Mouse (Mus musculus): ENCODE measurements around the gene Gpr37l1. TPM values are rescaled to one million over a fixed set of nuclear protein-coding genes. Genes with fewer than 3 reads are reported as not detected.

Gpr37l1 gene
- total RNA-seq (2023) = not detected

DNA sequence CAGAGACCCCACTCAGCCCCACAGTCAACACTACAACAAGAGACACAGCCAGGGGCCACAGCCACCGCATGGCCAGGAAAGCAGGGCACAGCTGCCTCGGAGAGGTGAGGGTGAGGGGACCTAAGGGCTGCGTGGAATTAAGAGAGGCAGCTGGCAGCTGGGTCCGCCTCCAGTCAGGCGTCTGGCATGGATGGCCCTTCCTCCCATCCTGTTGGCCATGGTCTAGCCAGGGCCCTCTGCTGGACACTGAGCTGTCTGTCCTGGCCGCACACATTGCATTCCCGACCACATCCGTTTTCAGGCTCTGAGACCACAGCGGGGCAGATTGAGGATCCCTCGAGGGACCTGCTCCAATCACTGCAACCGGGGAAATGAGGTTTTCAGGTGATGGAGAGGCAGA is at the start of gene Gpr37l1:
Gene Gpr37l1 (minus strand): TSS at position 247 of the 400 bp plus-strand sequence.

DNA sequence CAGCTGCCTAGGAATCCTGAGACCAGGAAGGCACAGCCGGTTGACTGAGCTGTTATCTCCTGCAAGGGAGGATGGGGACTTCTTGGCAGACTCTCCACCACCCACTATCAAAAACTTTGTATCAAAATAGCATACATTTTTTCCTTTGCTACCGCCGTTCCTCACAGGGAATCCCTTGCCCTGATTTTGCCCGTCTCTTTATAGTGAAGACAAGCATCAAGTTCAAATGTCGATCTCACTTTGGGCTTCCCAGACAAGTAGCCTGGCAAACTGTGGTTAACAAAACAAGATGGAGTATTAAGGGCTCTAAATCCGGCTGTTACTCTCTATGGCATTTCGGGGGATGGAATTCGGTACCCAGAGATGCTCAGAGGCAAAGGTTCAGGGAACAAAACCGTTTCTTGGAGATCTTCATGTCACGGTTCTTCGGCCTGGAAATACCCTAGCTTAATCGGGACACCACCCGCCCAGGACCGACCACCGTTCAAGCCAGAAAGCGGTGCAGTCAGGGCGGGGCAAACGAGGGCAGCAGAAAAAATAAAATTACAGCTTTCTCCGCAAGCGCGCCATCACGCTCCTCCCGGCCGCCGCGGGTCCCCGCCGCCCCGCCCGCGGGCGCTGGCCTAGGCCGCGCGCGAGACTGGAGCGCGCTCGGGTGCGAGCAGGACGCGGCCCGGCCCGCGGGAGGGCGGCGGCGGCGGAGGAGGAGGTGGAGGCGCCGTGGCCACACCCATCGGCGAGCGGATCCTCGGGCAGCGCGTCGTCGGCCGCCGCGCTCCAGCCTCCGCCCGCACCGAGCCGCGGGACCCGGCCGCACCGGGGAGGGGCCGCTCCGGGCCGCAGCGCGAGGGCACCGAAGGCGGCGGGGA is 21.2 kb downstream of the Gpr37l1 start, which contains the start of gene Arl8a:
Gene Arl8a (plus strand): TSS at position 748 of the 869 bp plus-strand sequence.

DNA sequence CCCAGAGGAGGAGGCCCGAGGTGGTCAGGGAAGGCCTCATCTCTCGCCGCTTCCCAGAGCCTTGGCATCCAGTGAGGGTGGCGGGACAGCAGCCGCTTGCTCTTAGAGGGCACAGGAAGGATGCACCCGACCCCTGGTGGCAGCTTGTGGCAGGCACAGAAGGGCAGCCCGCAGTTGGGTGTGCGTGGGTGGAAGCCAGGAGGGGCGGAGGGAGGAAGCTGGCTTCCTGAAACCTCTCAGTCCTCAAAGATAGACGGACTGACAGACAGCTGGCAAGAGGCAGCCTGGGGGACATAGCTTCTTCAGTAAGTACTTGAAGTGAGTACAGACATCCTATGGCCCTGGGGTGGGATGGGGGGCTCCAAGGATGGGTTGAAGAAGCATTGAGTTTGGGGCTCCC is 35.0 kb downstream of the Gpr37l1 start, which contains the start of gene Ptpn7:
Gene Ptpn7 (plus strand): TSS at position 228 of the 400 bp plus-strand sequence.

Other genes with a start within 250 kb of the Gpr37l1 start
- 20.6 TPM for gene Ppp1r12b, start 211.7 kb downstream of the Gpr37l1 start, total RNA-seq (2023)
- 16.6 TPM for gene Ube2t, start 205.1 kb downstream of the Gpr37l1 start, total RNA-seq (2023)
- not detected for gene Lgr6, start 62.4 kb downstream of the Gpr37l1 start, total RNA-seq (2023)
- gene Ptpn7, start 35.0 kb downstream of the Gpr37l1 start, total RNA-seq (2023) = 42.4 TPM
- gene Arl8a, start 20.9 kb downstream of the Gpr37l1 start, total RNA-seq (2023) = 48.3 TPM
- gene Elf3, start 90.9 kb upstream of the Gpr37l1 start, total RNA-seq (2023) = not detected
- gene Rnpep, start 116.4 kb upstream of the Gpr37l1 start, total RNA-seq (2023) = 27.0 TPM
- gene Timm17a, start 146.1 kb upstream of the Gpr37l1 start, total RNA-seq (2023) = 55.8 TPM
- gene Lmod1, start 157.1 kb upstream of the Gpr37l1 start, total RNA-seq (2023) = not detected
- 1.4 TPM for gene Shisa4, start 207.6 kb upstream of the Gpr37l1 start, total RNA-seq (2023)